Mouse (Mus musculus) frontal cortex, postnatal 10 days (tissue): ENCODE results near the gene Olfr1196.
"Not testable (repeated sequence)": the region's sequence is repeated elsewhere in the genome, so short reads cannot be mapped to it uniquely, and the experiment has no call there.

Experiments
- DNase-seq, 2 experiments: peaks; one replicate each; pipeline ENCODE4 v3.0.0; 2022; ENCODE audit warnings: low spot score in 2 of 2, mixed read lengths in 1 of 2

Olfr1196 gene

GRCm38 (mm10) chr2:88704497-88704896 lies at the start of gene Olfr1196:
Gene Olfr1196, minus strand, starts transcription at chr2:88704597.
- no peak for DNase-seq

GRCm38 (mm10) chr2:88751270-88751669 lies 46.9 kb upstream of the Olfr1196 start, which contains the start of gene Olfr1198:
Gene Olfr1198, minus strand, starts transcription at chr2:88751370.
- DNase-seq: no peak

GRCm38 (mm10) chr2:88743379-88743778 lies 39.0 kb upstream of the Olfr1196 start:
- no peak for DNase-seq

- no peak for DNase-seq
Measured at GRCm38 (mm10) chr2:88732266-88732665, 27.9 kb upstream of the Olfr1196 start, which contains the start of gene Olfr1197. Gene Olfr1197, minus strand, starts transcription at chr2:88732366.

- DNase-seq: no peak
Measured at GRCm38 (mm10) chr2:88689087-88689486, 15.3 kb downstream of the Olfr1196 start, which contains the start of gene Olfr1195. Gene Olfr1195, minus strand, starts transcription at chr2:88689187.

- not testable (repeated sequence) for DNase-seq
Measured at GRCm38 (mm10) chr2:88675328-88675727, 29.1 kb downstream of the Olfr1196 start, which contains the start of gene Olfr1193. Gene Olfr1193, plus strand, starts transcription at chr2:88675628.

GRCm38 (mm10) chr2:88648209-88648608 lies 56.2 kb downstream of the Olfr1196 start, which contains the start of gene Olfr1192-ps1:
Gene Olfr1192-ps1, plus strand, starts transcription at chr2:88648509.
- DNase-seq: no peak
